Mouse (Mus musculus) liver, embryonic 14.5 days (tissue): Measurements from ENCODE around the gene Plcb1. TPM values are rescaled to one million over a fixed set of nuclear protein-coding genes. Genes with fewer than 3 reads are reported as not detected.
A peak's percentile ranks its signal among the peaks of the same experiment; 100 is the strongest.
"Not testable (repeated sequence)": the region's sequence is repeated elsewhere in the genome, so short reads cannot be mapped to it uniquely, and the experiment has no call there.

Source experiments
- ATAC-seq: fragments of 200-750 bp; cut with Nextera tagmentation; 2 replicates; pipeline ENCODE4 v1.8.0; 2017; ENCODE audit warnings: moderate number of reproducible peaks, mild to moderate bottlenecking, moderate library complexity; ENCODE audit not compliant: insufficient read depth
- DNase-seq, 3 experiments: peaks; one replicate each; pipeline ENCODE4 v3.0.0-alpha.2; 2012 to 2013; ENCODE audit warnings: low read depth in 3 of 3, low spot score in 3 of 3
- H3K27ac ChIP-seq: fragments of 300-500 bp; sonication (generic); 2 replicates; pipeline ENCODE4 v1.5.1; 2014; ENCODE audit warnings: moderate library complexity, mild to moderate bottlenecking, control low read depth, inconsistent platforms
- H3K27me3 ChIP-seq: fragments of 300-500 bp; sonication (generic); 2 replicates; pipeline ENCODE4 v1.6.1; 2014; ENCODE audit warnings: mild to moderate bottlenecking, low read length, moderate library complexity; ENCODE audit not compliant: control insufficient read depth, insufficient read depth
- H3K36me3 ChIP-seq: fragments of 300-500 bp; sonication (generic); replicated peaks from 2 replicates; pipeline ENCODE4 v1.6.1; 2014; ENCODE audit warnings: low read depth; ENCODE audit not compliant: control insufficient read depth, insufficient read depth
- H3K4me1 ChIP-seq, 2 experiments: fragments of 200-500 bp in 1 of 2; fragments of 300-500 bp in 1 of 2; sonication (generic) in 1 of 2; replicated peaks; 2 replicates each; pipeline ENCODE4 v1.6.1; 2012 to 2014; ENCODE audit warnings: antibody characterized with exemption in 1 of 2, inconsistent platforms in 1 of 2, low read length in 1 of 2; ENCODE audit not compliant: control insufficient read depth in 2 of 2, insufficient read depth in 2 of 2
- H3K4me2 ChIP-seq: fragments of 300-500 bp; sonication (generic); 2 replicates; pipeline ENCODE4 v1.6.1; 2014; ENCODE audit warnings: low read depth, mild to moderate bottlenecking, control low read depth, moderate library complexity
- H3K4me3 ChIP-seq, 2 experiments: fragments of 200-500 bp in 1 of 2; fragments of 300-500 bp in 1 of 2; sonication (generic) in 1 of 2; 2 replicates each; pipeline ENCODE4 v1.5.1; 2012 to 2014; ENCODE audit warnings: low read depth in 2 of 2, low read length in 2 of 2, mild to moderate bottlenecking in 2 of 2, control low read depth in 1 of 2, inconsistent platforms in 1 of 2, moderate library complexity in 1 of 2; ENCODE audit not compliant: insufficient read depth in 1 of 2
- H3K9ac ChIP-seq: fragments of 300-500 bp; sonication (generic); replicated peaks from 2 replicates; pipeline ENCODE4 v1.6.1; 2014; ENCODE audit warnings: mild to moderate bottlenecking, control low read depth, moderate library complexity
- H3K9me3 ChIP-seq: fragments of 300-500 bp; sonication (generic); 2 replicates; pipeline ENCODE4 v1.6.1; 2016; ENCODE audit warnings: low read length, mixed read lengths; ENCODE audit not compliant: control insufficient read depth
- CTCF ChIP-seq: IDR thresholded peaks from 2 replicates; pipeline ENCODE4 v1.5.1; 2016; ENCODE audit warnings: antibody characterized with exemption, low read depth, control low read depth
- EP300 ChIP-seq: IDR thresholded peaks from 2 replicates; pipeline ENCODE4 v1.6.1; 2016; ENCODE audit warnings: antibody characterized with exemption, low read depth
- WGBS: fragments of 180-500 bp; shearing (Covaris S2); extraction: QIAGEN DNeasy Blood & Tissue Kit; methylation state at CpG from one replicate; pipeline ENCODE4 v1.1.7; 2014; ENCODE audit not compliant: insufficient replicate concordance; 5-methylcytosine and 5-hydroxymethylcytosine counted together
- polyA plus RNA-seq, 2 experiments: library from polyadenylated mRNA; depleted of rRNA in 1 of 2; stranded (reverse) in 1 of 2; unstranded in 1 of 2; fragments of >200 nt; fragmentation: Nextera tagmentation in 1 of 2; extraction: Ambion mirVana in 1 of 2; gene quantifications; 2 replicates each; pipeline versions ENCODE4 v1.2.1 to v1.2.3; 2012 to 2014

Gene Plcb1
- polyA plus RNA-seq, 2 experiments: 0.56 to 3.0 TPM

- Histone ChIP-seq H3K9ac (no peak overlapping the region), H3K4me2 (no peak overlapping the region), H3K4me1 (no peaks in the 10 kb centered on the region), H3K36me3 (no peaks in the 10 kb centered on the region), H3K27ac (no peak overlapping the region), H3K4me3 (no peak overlapping the region), H3K27me3 (no peaks in the 10 kb centered on the region), H3K9me3 (no peaks in the 10 kb centered on the region)
- DNase-seq (peak in 2 of 3 experiments; percentile 3 to 19), ATAC-seq (no peak)
- WGBS: 16% methylated on average over 1 of the region's 1 CpGs
- TF ChIP-seq EP300 (no peak), CTCF (peak; percentile 63)
Observed at GRCm38 (mm10) chr2:135361798-135362197, 575.9 kb downstream of the Plcb1 start.

GRCm38 (mm10) chr2:135362948-135363347 lies 577.1 kb downstream of the Plcb1 start:
- Histone ChIP-seq H3K9me3 (no peaks in the 10 kb centered on the region), H3K9ac (no peak overlapping the region), H3K36me3 (no peaks in the 10 kb centered on the region), H3K4me1 (no peaks in the 10 kb centered on the region), H3K27me3 (no peaks in the 10 kb centered on the region), H3K27ac (no peak overlapping the region), H3K4me2 (no peak overlapping the region), H3K4me3 (no peak overlapping the region)
- TF ChIP-seq EP300: no peak
- no peak for TF ChIP-seq CTCF
- 51% methylated on average over 5 of the region's 5 CpGs for WGBS
- no peak for DNase-seq
- ATAC-seq: no peak

- DNase-seq: no peak
- H3K27me3 ChIP-seq: no peaks in the 10 kb centered on the region
- no peak for ATAC-seq
- H3K27ac ChIP-seq: no peak overlapping the region
- no peaks in the 10 kb centered on the region for H3K9me3 ChIP-seq
- no peaks in the 10 kb centered on the region for H3K36me3 ChIP-seq
- H3K9ac ChIP-seq: no peak overlapping the region
- no peak overlapping the region for H3K4me3 ChIP-seq
- H3K4me1 ChIP-seq: no peaks in the 10 kb centered on the region
- 54% methylated on average over 10 of the region's 10 CpGs for WGBS
- TF ChIP-seq EP300 (no peak), CTCF (no peak)
- no peak overlapping the region for H3K4me2 ChIP-seq
Observed at GRCm38 (mm10) chr2:135370259-135370835, 584.5 kb downstream of the Plcb1 start.

GRCm38 (mm10) chr2:135380796-135381195 lies 594.9 kb downstream of the Plcb1 start:
- not testable (repeated sequence) for H3K9ac ChIP-seq, H3K4me2 ChIP-seq, H3K4me3 ChIP-seq, H3K9me3 ChIP-seq, H3K36me3 ChIP-seq, ATAC-seq, H3K27me3 ChIP-seq, H3K27ac ChIP-seq, H3K4me1 ChIP-seq, DNase-seq
- WGBS: 40% methylated on average over 7 of the region's 7 CpGs

GRCm38 (mm10) chr2:135381396-135381795 lies 595.5 kb downstream of the Plcb1 start:
- H3K9me3 ChIP-seq: no peaks in the 10 kb centered on the region
- ATAC-seq: no peak
- DNase-seq: no peak
- WGBS: 38% methylated on average over 1 of the region's 1 CpGs
- H3K9ac ChIP-seq: no peak overlapping the region
- H3K4me1 ChIP-seq: no peaks in the 10 kb centered on the region
- H3K27ac ChIP-seq: no peak overlapping the region
- H3K4me3 ChIP-seq: no peak overlapping the region
- no peaks in the 10 kb centered on the region for H3K27me3 ChIP-seq
- TF ChIP-seq EP300 (no peak), CTCF (no peak)
- H3K4me2 ChIP-seq: no peak overlapping the region
- no peaks in the 10 kb centered on the region for H3K36me3 ChIP-seq
